Mouse (Mus musculus) MEL (cell line): Measurements from ENCODE around the gene Slc2a3. TPM values are rescaled to one million over a fixed set of nuclear protein-coding genes. Genes with fewer than 3 reads are reported as not detected.

Experiments used
- DNase-seq: peaks from one replicate; pipeline ENCODE4 v3.0.0; 2011; ENCODE audit warnings: low read depth, low spot score
- H3K27ac ChIP-seq: 2 replicates; pipeline ENCODE4 v1.5.1; 2012; ENCODE audit warnings: low read depth, mild to moderate bottlenecking, control low read depth, low read length, moderate library complexity; ENCODE audit not compliant: control insufficient read depth
- H3K27me3 ChIP-seq, 2 experiments: fragments of 150-350 bp in 1 of 2; sonication (generic) in 1 of 2; 2 replicates each; pipeline ENCODE4 v1.6.1; 2012; ENCODE audit warnings: low read length in 2 of 2, mild to moderate bottlenecking in 2 of 2, improper control_type of control experiment in 1 of 2, moderate library complexity in 1 of 2; ENCODE audit not compliant: insufficient read depth in 2 of 2, control insufficient read depth in 1 of 2
- H3K36me3 ChIP-seq, 2 experiments: 2 replicates each; pipeline ENCODE4 v1.6.1; 2012 to 2014; ENCODE audit warnings: low read length in 2 of 2, improper control_type of control experiment in 1 of 2, inconsistent platforms in 1 of 2, mild to moderate bottlenecking in 1 of 2; ENCODE audit not compliant: insufficient read depth in 2 of 2, control insufficient read depth in 1 of 2
- H3K4me1 ChIP-seq, 2 experiments: fragments of 150-350 bp in 1 of 2; sonication (generic) in 1 of 2; 2 replicates each; pipeline ENCODE4 v1.6.1; 2012; ENCODE audit warnings: low read length in 2 of 2, improper control_type of control experiment in 1 of 2, mild to moderate bottlenecking in 1 of 2; ENCODE audit not compliant: insufficient read depth in 2 of 2, control insufficient read depth in 1 of 2
- H3K4me3 ChIP-seq, 2 experiments: fragments of 150-350 bp in 1 of 2; sonication (generic) in 1 of 2; 2 replicates each; pipeline ENCODE4 v1.5.1; 2012; ENCODE audit warnings: low read depth in 2 of 2, low read length in 2 of 2, mild to moderate bottlenecking in 2 of 2, moderate library complexity in 2 of 2, control low read depth in 1 of 2, improper control_type of control experiment in 1 of 2; ENCODE audit not compliant: control insufficient read depth in 1 of 2, insufficient read depth in 1 of 2
- H3K79me2 ChIP-seq: 2 replicates; pipeline ENCODE4 v1.6.1; 2012; ENCODE audit warnings: mild to moderate bottlenecking, low read length, moderate library complexity; ENCODE audit not compliant: control insufficient read depth, poor library complexity, insufficient read depth
- H3K9ac ChIP-seq: 2 replicates; pipeline ENCODE4 v1.6.1; 2012; ENCODE audit warnings: low read depth, mild to moderate bottlenecking, control low read depth, low read length, moderate library complexity; ENCODE audit not compliant: control insufficient read depth, poor library complexity, severe bottlenecking
- H3K9me3 ChIP-seq: fragments of 150-350 bp; sonication (generic); replicated peaks from 2 replicates; pipeline ENCODE4 v1.6.1; 2012; ENCODE audit warnings: mild to moderate bottlenecking, low read length, improper control_type of control experiment, moderate library complexity; ENCODE audit not compliant: insufficient read depth
- BHLHE40 ChIP-seq: IDR thresholded peaks from 2 replicates; pipeline ENCODE4 v1.6.1; 2012; ENCODE audit warnings: low read depth, mild to moderate bottlenecking, inconsistent platforms, low read length, improper control_type of control experiment, borderline replicate concordance
- CHD1 ChIP-seq: IDR thresholded peaks from 2 replicates; pipeline ENCODE4 v1.6.1; 2012; ENCODE audit warnings: low read depth, mild to moderate bottlenecking, inconsistent platforms, low read length, improper control_type of control experiment
- E2F4 ChIP-seq: IDR thresholded peaks from 2 replicates; pipeline ENCODE4 v1.6.1; 2011; ENCODE audit warnings: low read depth, low read length, improper control_type of control experiment, borderline replicate concordance
- ELF1 ChIP-seq: IDR thresholded peaks from 2 replicates; pipeline ENCODE4 v1.6.1; 2014; ENCODE audit warnings: low read depth, mild to moderate bottlenecking, inconsistent platforms, low read length, improper control_type of control experiment, moderate library complexity
- EP300 ChIP-seq, 2 experiments: IDR thresholded peaks; 2 replicates each; pipeline ENCODE4 v1.6.1; 2011; ENCODE audit warnings: improper control_type of control experiment in 2 of 2, low read length in 2 of 2, low read depth in 1 of 2, mild to moderate bottlenecking in 1 of 2
- ETS1 ChIP-seq: IDR thresholded peaks from 2 replicates; pipeline ENCODE4 v1.6.1; 2012; ENCODE audit warnings: low read depth, mild to moderate bottlenecking, inconsistent platforms, low read length, improper control_type of control experiment, moderate library complexity
- GABPA ChIP-seq: IDR thresholded peaks from 2 replicates; pipeline ENCODE4 v1.6.1; 2012; ENCODE audit warnings: low read depth, mild to moderate bottlenecking, inconsistent platforms, low read length, improper control_type of control experiment, moderate library complexity
- GATA1 ChIP-seq: IDR thresholded peaks from 2 replicates; pipeline ENCODE4 v1.6.1; 2011; ENCODE audit warnings: low read depth, low read length, improper control_type of control experiment
- HCFC1 ChIP-seq: IDR thresholded peaks from 2 replicates; pipeline ENCODE4 v1.6.1; 2012; ENCODE audit warnings: low read depth, mild to moderate bottlenecking, inconsistent platforms, low read length, improper control_type of control experiment, moderate library complexity
- JUND ChIP-seq: IDR thresholded peaks from 2 replicates; pipeline ENCODE4 v1.6.1; 2011; ENCODE audit warnings: low read depth, mild to moderate bottlenecking, improper control_type of control experiment, low read length
- KAT2A ChIP-seq: conservative IDR thresholded peaks from 2 replicates; pipeline ENCODE4 v1.6.1; 2012; ENCODE audit warnings: low read depth, low read length, improper control_type of control experiment, inconsistent platforms
- MAFK ChIP-seq: IDR thresholded peaks from 2 replicates; pipeline ENCODE4 v1.6.1; 2011; ENCODE audit warnings: low read depth, mild to moderate bottlenecking, low read length, improper control_type of control experiment, borderline replicate concordance
- MAX ChIP-seq: IDR thresholded peaks from 2 replicates; pipeline ENCODE4 v1.6.1; 2011; ENCODE audit warnings: low read length, improper control_type of control experiment
- MAZ ChIP-seq: IDR thresholded peaks from 2 replicates; pipeline ENCODE4 v1.6.1; 2012; ENCODE audit warnings: low read depth, mild to moderate bottlenecking, inconsistent platforms, low read length, improper control_type of control experiment
- MEF2A ChIP-seq: IDR thresholded peaks from 2 replicates; pipeline ENCODE4 v1.6.1; 2014; ENCODE audit warnings: low read depth, mild to moderate bottlenecking, inconsistent platforms, low read length, improper control_type of control experiment; ENCODE audit not compliant: poor library complexity, insufficient replicate concordance, severe bottlenecking; ENCODE audit errors: extremely low read depth
- MXI1 ChIP-seq: IDR thresholded peaks from 2 replicates; pipeline ENCODE4 v1.6.1; 2011; ENCODE audit warnings: mild to moderate bottlenecking, low read depth, low read length, improper control_type of control experiment
- MYB ChIP-seq: IDR thresholded peaks from 2 replicates; pipeline ENCODE4 v1.6.1; 2011; ENCODE audit warnings: mild to moderate bottlenecking, low read depth, low read length, improper control_type of control experiment
- MYC ChIP-seq: IDR thresholded peaks from 2 replicates; pipeline ENCODE4 v1.6.1; 2011; ENCODE audit warnings: low read depth, mild to moderate bottlenecking, low read length, improper control_type of control experiment, moderate library complexity
- NELFE ChIP-seq: IDR thresholded peaks from 2 replicates; pipeline ENCODE4 v1.6.1; 2011; ENCODE audit warnings: low read depth, low read length, improper control_type of control experiment
- NRF1 ChIP-seq: IDR thresholded peaks from 2 replicates; pipeline ENCODE4 v1.6.1; 2014; ENCODE audit warnings: low read depth, mild to moderate bottlenecking, inconsistent platforms, low read length, improper control_type of control experiment, moderate library complexity; ENCODE audit not compliant: poor library complexity, insufficient read depth, severe bottlenecking
- POLR2A ChIP-seq, 2 experiments: IDR thresholded peaks; 2 replicates each; pipeline ENCODE4 v1.6.1; 2011 to 2012; ENCODE audit warnings: low read length in 2 of 2, mild to moderate bottlenecking in 2 of 2, control low read depth in 1 of 2, improper control_type of control experiment in 1 of 2, low read depth in 1 of 2, moderate library complexity in 1 of 2; ENCODE audit not compliant: control insufficient read depth in 1 of 2, insufficient read depth in 1 of 2, poor library complexity in 1 of 2
- POLR2AphosphoS5 ChIP-seq: IDR thresholded peaks from 2 replicates; pipeline ENCODE4 v1.6.1; 2012; ENCODE audit warnings: low read depth, borderline replicate concordance, mild to moderate bottlenecking, inconsistent platforms, low read length, moderate library complexity, mixed read lengths
- RAD21 ChIP-seq: IDR thresholded peaks from 2 replicates; pipeline ENCODE4 v1.6.1; 2011; ENCODE audit warnings: mild to moderate bottlenecking, low read depth, low read length, improper control_type of control experiment
- RCOR1 ChIP-seq: IDR thresholded peaks from 2 replicates; pipeline ENCODE4 v1.6.1; 2012; ENCODE audit warnings: low read depth, mild to moderate bottlenecking, inconsistent platforms, low read length, improper control_type of control experiment
- SIN3A ChIP-seq: IDR thresholded peaks from 2 replicates; pipeline ENCODE4 v1.6.1; 2012; ENCODE audit warnings: low read length, improper control_type of control experiment, inconsistent platforms
- SMC3 ChIP-seq: IDR thresholded peaks from 2 replicates; pipeline ENCODE4 v1.6.1; 2011; ENCODE audit warnings: low read depth, low read length, improper control_type of control experiment
- TAL1 ChIP-seq: IDR thresholded peaks from 2 replicates; pipeline ENCODE4 v1.6.1; 2012; ENCODE audit warnings: mild to moderate bottlenecking, inconsistent platforms, low read length, moderate library complexity, mixed read lengths
- TBP ChIP-seq: IDR thresholded peaks from 2 replicates; pipeline ENCODE4 v1.8.0; 2011; ENCODE audit warnings: low read depth, low read length, improper control_type of control experiment
- TCF12 ChIP-seq: IDR thresholded peaks from 2 replicates; pipeline ENCODE4 v1.6.1; 2014; ENCODE audit warnings: low read depth, mild to moderate bottlenecking, inconsistent platforms, low read length, improper control_type of control experiment, moderate library complexity
- UBTF ChIP-seq: IDR thresholded peaks from 2 replicates; pipeline ENCODE4 v1.6.1; 2012; ENCODE audit warnings: low read depth, mild to moderate bottlenecking, inconsistent platforms, low read length, improper control_type of control experiment, moderate library complexity, borderline replicate concordance; ENCODE audit not compliant: insufficient read depth
- USF1 ChIP-seq: IDR thresholded peaks from 2 replicates; pipeline ENCODE4 v1.6.1; 2014; ENCODE audit warnings: low read depth, mild to moderate bottlenecking, inconsistent platforms, low read length, improper control_type of control experiment, moderate library complexity
- USF2 ChIP-seq, 2 experiments: IDR thresholded peaks; 2 replicates each; pipeline ENCODE4 v1.6.1; 2011 to 2012; ENCODE audit warnings: improper control_type of control experiment in 2 of 2, low read length in 2 of 2, borderline replicate concordance in 1 of 2, inconsistent platforms in 1 of 2, low read depth in 1 of 2, mild to moderate bottlenecking in 1 of 2; ENCODE audit not compliant: insufficient read depth in 1 of 2
- ZC3H11A ChIP-seq: IDR thresholded peaks from 2 replicates; pipeline ENCODE4 v1.6.1; 2012; ENCODE audit warnings: low read depth, mild to moderate bottlenecking, inconsistent platforms, low read length, improper control_type of control experiment
- ZKSCAN1 ChIP-seq: IDR thresholded peaks from 2 replicates; pipeline ENCODE4 v1.6.1; 2012; ENCODE audit warnings: low read depth, mild to moderate bottlenecking, inconsistent platforms, low read length, improper control_type of control experiment, moderate library complexity
- ZMIZ1 ChIP-seq: IDR thresholded peaks from 2 replicates; pipeline ENCODE4 v1.6.1; 2012; ENCODE audit warnings: low read depth, mild to moderate bottlenecking, inconsistent platforms, low read length, improper control_type of control experiment, moderate library complexity
- polyA plus RNA-seq, 2 experiments: library from polyadenylated mRNA; stranded (reverse) in 1 of 2; unstranded in 1 of 2; fragments of >175 nt in 1 of 2; fragments of >200 nt in 1 of 2; gene quantifications; 2 replicates each; pipeline versions ENCODE4 v1.2.1 to v1.2.4; 2012; ENCODE audit warnings: low replicate concordance in 2 of 2, low read depth in 1 of 2; ENCODE audit not compliant: insufficient read length in 2 of 2, insufficient read depth in 1 of 2, missing spikeins in 1 of 2
- total RNA-seq: library from RNA; depleted of rRNA; stranded (reverse); fragments of 300-350 nt; gene quantifications from 2 replicates; pipeline ENCODE4 v1.2.3, GENCODE M21; 2012

Gene Slc2a3
- total and polyA plus RNA-seq, 3 experiments = 78.4 to 93.4 TPM; not detected in 1

DNA sequence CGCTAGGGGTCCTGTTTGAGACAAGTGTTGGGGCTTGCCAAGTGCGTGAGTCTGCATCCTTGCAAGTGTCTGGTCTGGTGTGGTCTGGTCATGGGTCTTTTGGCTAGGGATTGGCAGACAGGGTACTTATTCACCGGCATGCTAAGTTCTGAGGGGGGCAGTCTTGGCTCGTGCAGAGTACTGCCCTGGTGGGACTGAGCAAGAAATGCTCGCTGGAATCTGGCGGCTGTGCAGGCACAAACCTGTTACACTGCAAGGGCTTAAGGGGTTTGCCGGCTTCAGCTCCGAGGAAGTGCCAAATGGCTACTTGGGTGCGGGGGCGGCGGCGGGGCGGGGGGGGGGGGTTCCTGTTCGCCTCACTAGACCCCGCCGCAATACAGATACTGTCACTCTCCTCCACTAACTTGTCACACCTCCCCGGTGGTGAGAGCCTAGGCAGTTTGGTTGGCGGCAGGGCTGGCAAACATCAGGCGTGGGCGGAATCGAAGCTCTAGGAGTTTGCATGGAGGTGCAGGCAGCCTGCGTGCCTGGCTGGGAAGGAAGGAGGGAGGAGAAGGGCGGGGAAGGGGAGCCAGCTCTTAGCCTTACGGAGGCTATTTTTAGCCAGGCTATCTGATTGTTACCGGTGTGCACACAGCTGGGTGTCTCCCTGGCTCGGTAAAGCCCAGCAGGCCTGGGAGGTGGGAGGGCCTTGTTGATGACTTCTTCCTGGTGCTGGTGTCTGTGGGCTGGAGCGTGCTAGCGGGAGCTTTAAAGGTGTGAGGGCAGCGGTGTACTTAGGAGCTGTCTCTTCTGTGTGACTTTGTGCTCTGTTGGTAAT, 24.7 kb upstream of the Slc2a3 start:
- no peaks in the 10 kb centered on the region for H3K9me3 ChIP-seq
- peaks cover 6% of the 10 kb centered on the region for H3K79me2 ChIP-seq
- peak; percentile 91 for DNase-seq
- peaks cover 0 to 16% of the 10 kb centered on the region in 2 experiments; a peak in 3 of 4 replicates for H3K36me3 ChIP-seq
- peak overlapping the region; percentile 45 for H3K27ac ChIP-seq
- peaks cover 4 to 19% of the 10 kb centered on the region in 2 experiments for H3K4me1 ChIP-seq
- H3K27me3 ChIP-seq = no peaks in the 10 kb centered on the region
- peak overlapping the region; percentile 45 to 62 for H3K4me3 ChIP-seq
- H3K9ac ChIP-seq = peak overlapping the region; percentile 40
- TF ChIP-seq ETS1 (peak; percentile 97), GATA1 (peak; percentile 69), HCFC1 (peak; percentile 50; the same call in 1 of the 2 replicates), EP300 (IDR thresholded peaks at IDR 0.05; ENCODE audit: low read depth in 1 of 2, low read length in 2 of 2) (peak; percentile 34 to 63), TAL1 (peak; percentile 16; the same call in 1 of the 2 replicates), NELFE (no peak), NRF1 (no peak), CHD1 (no peak), MXI1 (peak; percentile 81), ZKSCAN1 (no peak), TBP (no peak), GABPA (no peak), RCOR1 (0 out of 2 replicates have a peak, but pooled peaks have one; percentile 37), MEF2A (peak; percentile 99), TCF12 (peak; percentile 59), MAX (peak; percentile 86), POLR2AphosphoS5 (no peak), ZC3H11A (no peak), MYB (0 out of 2 replicates have a peak, but pooled peaks have one; percentile 19), RAD21 (no peak), UBTF (no peak), MAFK (peak; percentile 26; the same call in 1 of the 2 replicates), BHLHE40 (peak; percentile 50; the same call in 1 of the 2 replicates), ZMIZ1 (no peak), MAZ (no peak), KAT2A (no peak), SMC3 (no peak), SIN3A (peak; percentile 92; the same call in 1 of the 2 replicates), MYC (peak; percentile 62), USF1 (0 out of 2 replicates have a peak, but pooled peaks have one; percentile 15), JUND (no peak), ELF1 (peak; percentile 52), POLR2A (IDR thresholded peaks at IDR 0.05; ENCODE audit: control insufficient read depth in 1 of 2, insufficient read depth in 1 of 2, low read depth in 1 of 2, low read length in 2 of 2, poor library complexity in 1 of 2) (no peak), E2F4 (no peak), USF2 (IDR thresholded peaks at IDR 0.05; ENCODE audit: borderline replicate concordance in 1 of 2, insufficient read depth in 1 of 2, low read depth in 1 of 2, low read length in 2 of 2) (no peak)
